Mouse (Mus musculus) midbrain, embryonic 12.5 days (tissue): Measurements from ENCODE around the gene Spryd7. TPM values are rescaled to one million over a fixed set of nuclear protein-coding genes. Genes with fewer than 3 reads are reported as not detected.
A peak's percentile ranks its signal among the peaks of the same experiment; 100 is the strongest.
"Not testable (repeated sequence)": the region's sequence is repeated elsewhere in the genome, so short reads cannot be mapped to it uniquely, and the experiment has no call there.

Experiments
- ATAC-seq: fragments of 200-750 bp; cut with Nextera tagmentation; 2 replicates; pipeline ENCODE4 v1.8.0; 2017; ENCODE audit warnings: low read depth, moderate TSS enrichment, moderate library complexity; ENCODE audit not compliant: low FRiP score
- H3K27ac ChIP-seq: fragments of 300-500 bp; sonication (generic); replicated peaks from 2 replicates; pipeline ENCODE4 v1.5.1; 2016; ENCODE audit warnings: mild to moderate bottlenecking
- H3K27me3 ChIP-seq: fragments of 300-500 bp; sonication (generic); 2 replicates; pipeline ENCODE4 v1.6.1; 2016; ENCODE audit warnings: mild to moderate bottlenecking
- H3K36me3 ChIP-seq: fragments of 300-500 bp; sonication (generic); 2 replicates; pipeline ENCODE4 v1.6.1; 2016
- H3K4me1 ChIP-seq: fragments of 300-500 bp; sonication (generic); 2 replicates; pipeline ENCODE4 v1.6.1; 2016
- H3K4me2 ChIP-seq: fragments of 300-500 bp; sonication (generic); replicated peaks from 2 replicates; pipeline ENCODE4 v1.6.1; 2016; ENCODE audit warnings: mild to moderate bottlenecking, moderate library complexity
- H3K4me3 ChIP-seq: fragments of 300-500 bp; sonication (generic); 2 replicates; pipeline ENCODE4 v1.5.1; 2016; ENCODE audit warnings: mild to moderate bottlenecking
- H3K9ac ChIP-seq: fragments of 300-500 bp; sonication (generic); replicated peaks from 2 replicates; pipeline ENCODE4 v1.6.1; 2016; ENCODE audit warnings: mild to moderate bottlenecking, moderate library complexity
- H3K9me3 ChIP-seq: fragments of 300-500 bp; sonication (generic); 2 replicates; pipeline ENCODE4 v1.6.1; 2016; ENCODE audit warnings: mild to moderate bottlenecking
- WGBS: fragments of 180-500 bp; shearing (Covaris S2); methylation state at CpG from one replicate; pipeline ENCODE4 v1.1.7; 2016; 5-methylcytosine and 5-hydroxymethylcytosine counted together
- polyA plus RNA-seq: library from polyadenylated mRNA; unstranded; fragments of >200 nt; fragmentation: Nextera tagmentation; extraction: Ambion mirVana; gene quantifications from 2 replicates; pipeline ENCODE4 v1.2.1, GENCODE M21; 2016

Spryd7 gene
- polyA plus RNA-seq, 1 experiment from 2014 or later = 17.7 TPM

DNA sequence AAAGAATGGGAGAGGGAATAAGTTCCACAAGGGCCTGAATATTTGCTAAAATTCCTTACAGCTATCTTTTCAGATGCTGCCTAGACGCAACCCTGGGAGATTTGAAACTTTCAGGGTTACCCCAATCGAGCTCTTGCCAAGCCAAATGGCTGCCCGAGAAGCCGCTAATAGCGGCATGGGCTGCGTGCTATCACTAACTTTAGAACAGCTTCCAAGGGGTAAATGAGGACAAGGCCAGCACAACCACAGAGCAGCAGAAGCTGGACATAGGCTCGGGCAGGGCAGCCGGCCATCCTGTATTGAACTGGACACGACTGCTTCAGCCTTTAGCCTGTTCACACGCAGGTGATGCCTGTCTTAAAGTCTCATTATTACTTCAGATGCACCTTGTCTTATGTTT lies 18.4 kb upstream of the Spryd7 start:
- WGBS = 88% methylated on average over 10 of the region's 10 CpGs
- Histone ChIP-seq H3K4me2 (no peak overlapping the region), H3K36me3 (no peaks in the 10 kb centered on the region), H3K9ac (no peak overlapping the region), H3K27ac (no peak overlapping the region), H3K27me3 (no peaks in the 10 kb centered on the region), H3K4me1 (no peaks in the 10 kb centered on the region), H3K4me3 (no peak overlapping the region), H3K9me3 (no peaks in the 10 kb centered on the region)
- ATAC-seq = no peak

DNA sequence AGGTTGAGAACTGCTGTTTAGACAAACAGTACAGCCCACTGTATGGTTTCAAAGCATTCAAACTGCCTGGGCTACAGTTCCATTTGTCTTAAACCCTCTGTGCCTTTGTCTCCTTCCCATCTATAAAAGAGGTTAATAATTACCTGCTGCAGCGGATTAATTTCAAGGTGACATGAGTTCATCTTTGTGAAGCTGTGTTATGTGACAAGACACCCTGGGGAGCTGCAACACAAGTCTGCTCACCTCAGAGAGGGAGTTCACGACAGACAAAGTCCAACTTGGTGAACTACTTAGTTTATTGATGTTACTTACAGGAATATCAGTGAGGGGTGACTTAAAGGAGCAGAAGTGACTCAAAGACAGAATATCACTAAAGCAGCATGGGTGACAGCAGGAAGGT lies 15.4 kb upstream of the Spryd7 start:
- H3K27me3 ChIP-seq = no peaks in the 10 kb centered on the region
- no peak for ATAC-seq
- no peak overlapping the region for H3K4me3 ChIP-seq
- H3K4me1 ChIP-seq = no peaks in the 10 kb centered on the region
- no peak overlapping the region for H3K4me2 ChIP-seq
- no peak overlapping the region for H3K27ac ChIP-seq
- WGBS = 68% methylated on average over 2 of the region's 2 CpGs
- H3K9ac ChIP-seq = no peak overlapping the region
- H3K9me3 ChIP-seq = no peaks in the 10 kb centered on the region
- H3K36me3 ChIP-seq = no peaks in the 10 kb centered on the region

DNA sequence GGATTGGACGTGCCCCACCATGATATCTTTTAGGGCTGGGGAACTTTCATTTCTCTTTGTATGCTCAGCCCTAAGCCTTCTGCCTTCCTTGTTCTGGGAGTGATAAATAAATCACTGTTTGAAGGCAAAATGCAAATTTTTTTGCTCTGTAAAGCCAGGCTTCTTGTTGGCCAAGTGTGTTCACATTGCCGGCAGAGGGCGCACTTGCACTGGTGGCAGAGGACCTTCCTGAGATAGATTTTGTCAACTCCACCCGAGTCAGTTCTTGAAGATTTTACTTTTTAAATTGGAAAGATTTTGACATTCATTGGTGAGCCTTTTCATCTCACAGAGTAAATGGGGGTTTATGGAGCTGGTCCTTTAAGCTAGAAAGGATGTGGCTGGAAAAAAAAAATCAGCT lies 14.7 kb upstream of the Spryd7 start:
- no peaks in the 10 kb centered on the region for H3K36me3 ChIP-seq
- no peaks in the 10 kb centered on the region for H3K9me3 ChIP-seq
- H3K9ac ChIP-seq = no peak overlapping the region
- no peaks in the 10 kb centered on the region for H3K27me3 ChIP-seq
- H3K4me2 ChIP-seq = no peak overlapping the region
- H3K4me3 ChIP-seq = no peak overlapping the region
- no peaks in the 10 kb centered on the region for H3K4me1 ChIP-seq
- no peak for ATAC-seq
- no peak overlapping the region for H3K27ac ChIP-seq
- 15% methylated on average over 4 of the region's 4 CpGs for WGBS

DNA sequence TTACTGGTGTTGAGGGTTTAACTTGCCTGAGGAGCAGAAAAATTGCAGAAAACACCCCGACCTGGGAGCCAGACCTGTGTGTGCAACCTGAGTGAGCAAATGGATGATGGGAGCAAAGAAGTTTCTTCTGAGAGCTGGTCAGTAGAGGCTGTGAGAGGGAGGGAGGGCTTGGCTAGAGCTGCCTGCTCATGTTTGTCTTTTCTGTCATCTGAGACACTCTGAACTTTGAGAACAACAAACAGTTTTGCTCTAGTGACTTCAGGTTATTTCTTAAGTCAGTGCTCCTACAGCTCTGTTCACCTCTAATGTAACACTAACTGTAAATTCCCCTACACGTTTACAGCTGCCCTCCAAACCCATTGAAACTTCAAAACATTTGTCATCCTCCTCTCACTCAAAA lies 12.7 kb upstream of the Spryd7 start:
- Histone ChIP-seq H3K9ac (no peak overlapping the region), H3K4me3 (no peak overlapping the region), H3K36me3 (no peaks in the 10 kb centered on the region), H3K9me3 (no peaks in the 10 kb centered on the region), H3K4me2 (no peak overlapping the region), H3K27me3 (no peaks in the 10 kb centered on the region), H3K4me1 (no peaks in the 10 kb centered on the region), H3K27ac (no peak overlapping the region)
- no peak for ATAC-seq
- WGBS = 71% methylated on average over 2 of the region's 2 CpGs

DNA sequence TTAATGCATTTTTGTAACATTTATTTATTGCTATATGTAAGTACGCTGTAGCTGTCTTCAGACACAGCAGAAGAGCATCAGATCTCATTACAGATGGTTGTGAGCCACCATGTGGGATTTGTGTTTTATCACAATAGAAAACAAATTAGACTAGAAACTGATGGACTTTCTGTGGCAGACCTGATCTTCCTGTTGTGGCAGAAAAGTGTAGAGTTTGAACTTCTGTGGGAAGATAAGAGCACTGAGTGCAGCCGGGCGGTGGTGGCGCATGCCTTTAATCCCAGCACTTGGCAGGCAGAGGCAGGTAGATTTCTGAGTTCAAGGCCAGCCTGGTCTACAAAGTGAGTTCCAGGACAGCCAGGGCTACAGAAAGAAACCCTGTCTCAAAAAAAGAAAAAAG lies 9.5 kb upstream of the Spryd7 start:
- H3K9ac ChIP-seq, ATAC-seq, H3K27me3 ChIP-seq, H3K27ac ChIP-seq, H3K4me1 ChIP-seq, H3K9me3 ChIP-seq, H3K36me3 ChIP-seq, H3K4me3 ChIP-seq, H3K4me2 ChIP-seq: not testable (repeated sequence)
- WGBS = 97% methylated on average over 4 of the region's 4 CpGs

DNA sequence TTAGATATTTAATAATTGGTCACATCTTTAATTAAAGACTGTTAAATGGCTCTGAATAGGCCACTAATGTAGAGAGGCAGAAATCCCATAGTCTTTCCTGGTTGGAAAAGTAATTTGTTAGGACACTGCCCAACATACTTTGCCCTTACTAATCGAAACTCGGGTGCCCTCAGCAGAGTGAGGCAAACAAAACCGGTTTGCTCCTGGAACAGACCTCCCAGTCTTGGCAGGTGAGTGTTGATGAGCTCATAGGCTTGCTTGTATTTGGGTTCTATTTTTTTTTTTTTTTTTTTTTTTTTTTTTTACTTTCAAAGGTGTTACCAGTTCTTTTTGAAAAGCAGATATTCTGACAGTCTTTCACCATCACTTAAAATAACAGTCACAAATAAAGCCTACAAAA lies 3.2 kb upstream of the Spryd7 start:
- H3K4me1 ChIP-seq = peaks cover 3% of the 10 kb centered on the region; the same call in 1 of the 2 replicates
- WGBS = 77% methylated on average over 3 of the region's 3 CpGs
- H3K4me3 ChIP-seq = no peak overlapping the region
- H3K27me3 ChIP-seq = peaks cover 4% of the 10 kb centered on the region
- no peak for ATAC-seq
- no peaks in the 10 kb centered on the region for H3K9me3 ChIP-seq
- no peak overlapping the region for H3K4me2 ChIP-seq
- no peaks in the 10 kb centered on the region for H3K36me3 ChIP-seq
- H3K9ac ChIP-seq = no peak overlapping the region
- no peak overlapping the region for H3K27ac ChIP-seq

DNA sequence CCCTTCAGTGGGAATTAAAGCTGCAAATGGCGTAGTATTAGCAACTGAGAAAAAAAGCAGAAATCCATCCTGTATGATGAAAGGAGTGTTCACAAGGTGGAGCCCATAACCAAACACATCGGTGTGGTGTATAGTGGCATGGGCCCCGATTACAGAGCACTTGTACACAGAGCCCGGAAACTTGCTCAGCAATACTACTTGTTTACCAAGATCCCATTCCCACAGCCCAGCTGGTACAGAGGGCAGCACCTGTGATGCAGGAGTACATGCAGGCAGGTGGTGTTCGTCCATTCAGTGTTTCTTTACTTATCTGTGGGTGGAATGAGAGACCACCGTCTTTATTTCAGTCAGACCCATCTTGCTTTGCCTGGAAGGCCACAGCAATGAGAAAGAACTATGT lies 2.2 kb upstream of the Spryd7 start:
- Histone ChIP-seq H3K9ac (no peak overlapping the region), H3K4me3 (no peak overlapping the region), H3K27ac (no peak overlapping the region), H3K36me3 (no peaks in the 10 kb centered on the region), H3K4me2 (no peak overlapping the region), H3K27me3 (peaks cover 4% of the 10 kb centered on the region), H3K9me3 (no peaks in the 10 kb centered on the region), H3K4me1 (peaks cover 3% of the 10 kb centered on the region; the same call in 1 of the 2 replicates)
- no peak for ATAC-seq
- WGBS = 94% methylated on average over 6 of the region's 6 CpGs

DNA sequence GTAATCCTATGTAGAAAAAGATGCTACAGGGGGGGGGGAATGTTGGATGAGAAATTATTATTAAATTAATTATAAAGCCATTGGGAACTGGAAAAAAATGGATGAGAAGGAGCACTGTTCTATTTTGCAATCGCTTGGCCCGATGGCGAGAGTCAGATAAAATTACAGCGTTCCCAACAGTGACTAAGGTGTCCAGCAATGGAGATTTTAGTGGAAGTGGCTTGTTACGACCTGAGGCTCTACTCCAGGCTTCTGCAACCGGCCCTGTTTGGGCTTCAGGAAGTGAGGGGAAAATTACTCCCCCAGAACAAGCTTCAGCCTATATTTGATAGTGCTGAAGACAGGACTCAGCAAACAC lies 776 bp downstream of the Spryd7 start:
- H3K4me2 ChIP-seq = peak overlapping the region; percentile 95
- H3K9me3 ChIP-seq = no peaks in the 10 kb centered on the region
- peaks cover 4% of the 10 kb centered on the region for H3K27me3 ChIP-seq
- no peaks in the 10 kb centered on the region for H3K36me3 ChIP-seq
- no peak for ATAC-seq
- H3K4me1 ChIP-seq = peaks cover 3% of the 10 kb centered on the region; the same call in 1 of the 2 replicates
- H3K9ac ChIP-seq = peak overlapping the region; percentile 75; the same call in 1 of the 2 replicates
- H3K4me3 ChIP-seq = peak overlapping the region; percentile 69
- WGBS = 17% methylated on average over 6 of the region's 6 CpGs
- H3K27ac ChIP-seq = peak overlapping the region; percentile 84

DNA sequence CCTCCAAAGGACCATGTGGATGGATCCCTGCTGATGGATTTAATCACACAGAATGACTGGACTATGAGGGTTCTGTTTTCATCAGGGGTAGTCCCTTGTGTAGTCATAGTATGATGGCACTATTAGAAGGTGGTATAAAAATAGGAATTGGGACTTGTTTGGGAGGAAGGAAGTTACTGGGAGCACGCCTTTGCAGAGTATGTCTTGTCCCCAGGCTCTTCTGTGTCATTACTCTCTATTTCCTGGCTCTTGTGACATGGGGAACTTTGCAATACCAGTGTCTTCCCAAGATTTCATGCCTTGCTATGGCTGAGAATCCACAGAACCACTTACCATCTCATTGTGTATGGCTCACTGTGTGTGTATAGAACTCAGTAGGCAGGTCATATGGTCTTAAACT lies 8.1 kb downstream of the Spryd7 start:
- no peaks in the 10 kb centered on the region for H3K9me3 ChIP-seq
- 84% methylated on average over 1 of the region's 1 CpGs for WGBS
- no peak overlapping the region for H3K4me3 ChIP-seq
- no peak for ATAC-seq
- no peaks in the 10 kb centered on the region for H3K27me3 ChIP-seq
- no peak overlapping the region for H3K4me2 ChIP-seq
- no peaks in the 10 kb centered on the region for H3K4me1 ChIP-seq
- 0 out of 2 replicates have a peak, but pooled peaks cover 6% of the 10 kb centered on the region for H3K36me3 ChIP-seq
- H3K9ac ChIP-seq = no peak overlapping the region
- H3K27ac ChIP-seq = no peak overlapping the region

DNA sequence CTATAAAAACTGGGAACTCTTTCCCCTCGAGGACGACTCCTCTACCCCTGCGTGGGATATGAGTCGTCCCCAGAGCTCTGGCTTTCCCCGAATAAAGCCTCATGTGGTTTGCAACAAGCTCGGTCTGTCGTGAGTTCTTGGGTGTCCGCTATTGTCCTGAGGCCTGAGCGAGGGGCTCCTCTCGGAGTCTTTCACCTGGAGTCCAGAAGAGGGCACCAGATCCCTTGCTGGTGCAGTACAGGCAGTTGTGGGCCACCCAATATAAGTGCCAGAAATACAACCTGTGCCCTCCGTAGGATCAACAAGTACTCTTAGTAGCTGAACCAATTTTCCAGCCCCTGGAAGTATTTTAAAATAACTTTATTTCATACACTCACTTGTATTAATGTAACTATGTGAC lies 18.9 kb downstream of the Spryd7 start:
- H3K27me3 ChIP-seq, H3K36me3 ChIP-seq, ATAC-seq, H3K4me2 ChIP-seq, H3K9ac ChIP-seq, H3K4me1 ChIP-seq, H3K9me3 ChIP-seq, H3K4me3 ChIP-seq, H3K27ac ChIP-seq: not testable (repeated sequence)
- WGBS = 91% methylated on average over 9 of the region's 11 CpGs

DNA sequence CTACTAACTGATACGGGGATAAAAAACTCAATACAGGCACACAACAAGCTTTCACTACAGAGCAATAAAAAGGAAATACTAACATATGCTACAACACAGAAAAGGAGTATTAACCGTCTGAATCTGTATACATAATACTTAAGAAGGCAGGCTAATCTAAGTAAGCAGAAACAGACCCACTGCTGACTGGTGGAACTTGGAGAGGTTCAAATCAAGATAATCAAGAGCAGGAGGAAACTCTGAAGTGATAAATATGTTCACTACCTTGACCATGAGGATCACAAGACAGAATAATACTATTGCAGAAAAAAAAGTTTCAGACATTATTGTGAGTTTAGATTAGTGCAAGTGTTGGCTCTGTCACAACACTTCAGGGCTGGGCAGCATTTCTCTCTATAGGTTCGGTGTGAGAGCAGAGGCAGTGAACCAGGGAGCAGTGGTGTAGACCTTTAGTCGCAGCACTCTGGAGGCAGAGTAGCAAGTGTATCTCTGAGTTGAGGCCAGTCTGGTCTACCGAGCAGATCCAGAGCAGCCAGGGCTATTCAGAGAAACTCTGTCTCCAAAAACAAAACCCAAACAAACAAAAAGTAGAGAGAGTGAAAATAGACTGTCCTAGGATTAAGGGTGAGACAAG lies 19.9 kb downstream of the Spryd7 start:
- Histone ChIP-seq H3K4me2 (no peak overlapping the region), H3K27ac (no peak overlapping the region), H3K27me3 (no peaks in the 10 kb centered on the region), H3K4me1 (no peaks in the 10 kb centered on the region), H3K36me3 (peaks cover 6% of the 10 kb centered on the region; the same call in 1 of the 2 replicates), H3K9ac (no peak overlapping the region), H3K4me3 (no peak overlapping the region), H3K9me3 (no peaks in the 10 kb centered on the region)
- 88% methylated on average over 5 of the region's 5 CpGs for WGBS
- ATAC-seq = no peak

DNA sequence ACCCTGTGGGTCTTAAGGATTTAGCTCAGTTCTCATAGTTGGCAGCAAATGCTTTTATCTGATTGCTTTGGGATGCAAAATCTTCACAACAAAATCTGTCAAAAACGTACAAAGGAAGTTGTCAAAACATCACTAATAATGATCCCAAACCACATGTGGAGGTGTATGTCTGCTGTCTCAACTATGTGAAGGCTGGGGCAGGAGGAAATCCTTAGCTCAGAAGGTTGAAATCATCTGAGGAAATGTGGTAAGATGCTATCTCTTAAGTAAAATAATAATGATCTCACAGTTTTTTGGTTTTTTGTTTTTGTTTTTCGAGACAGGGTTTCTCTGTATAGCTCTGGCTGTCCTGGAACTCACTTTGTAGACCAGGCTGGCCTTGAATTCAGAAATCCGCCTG lies 20.9 kb downstream of the Spryd7 start:
- no peak overlapping the region for H3K4me2 ChIP-seq
- 85% methylated on average over 3 of the region's 3 CpGs for WGBS
- no peak overlapping the region for H3K9ac ChIP-seq

DNA sequence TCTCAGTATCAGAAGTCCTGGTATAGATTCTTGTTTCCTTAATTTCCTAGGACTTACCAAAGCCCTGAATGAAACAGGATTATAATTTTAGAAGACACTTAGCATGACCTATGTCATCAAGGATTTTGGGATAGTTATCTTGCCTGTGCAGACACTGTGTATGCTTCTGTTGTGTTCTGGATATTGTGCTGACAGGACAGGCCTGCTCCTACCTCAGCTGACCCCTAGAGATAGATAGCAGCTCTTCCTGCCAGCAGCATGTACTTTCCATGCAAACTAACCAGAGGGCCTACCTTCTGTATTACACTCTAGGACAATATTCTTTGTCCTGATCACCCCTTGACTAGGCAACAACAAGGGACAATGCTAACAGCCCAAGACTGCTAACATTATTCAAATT lies 25.7 kb downstream of the Spryd7 start:
- peaks cover 3% of the 10 kb centered on the region; the same call in 1 of the 2 replicates for H3K4me1 ChIP-seq
- no peak overlapping the region for H3K9ac ChIP-seq
- H3K36me3 ChIP-seq = peaks cover 6% of the 10 kb centered on the region; the same call in 1 of the 2 replicates
- no peaks in the 10 kb centered on the region for H3K9me3 ChIP-seq
- ATAC-seq = no peak
- H3K4me2 ChIP-seq = no peak overlapping the region
- H3K27ac ChIP-seq = no peak overlapping the region
- H3K27me3 ChIP-seq = no peaks in the 10 kb centered on the region
- no peak overlapping the region for H3K4me3 ChIP-seq

More for the DNA sequence above, 20.9 kb downstream of the Spryd7 start:
- no peaks in the 10 kb centered on the region for H3K27me3 ChIP-seq
- no peak for ATAC-seq
- no peaks in the 10 kb centered on the region for H3K4me1 ChIP-seq
- H3K36me3 ChIP-seq = peaks cover 6% of the 10 kb centered on the region; the same call in 1 of the 2 replicates
- no peaks in the 10 kb centered on the region for H3K9me3 ChIP-seq
- H3K4me3 ChIP-seq = no peak overlapping the region
- H3K27ac ChIP-seq = no peak overlapping the region
